Mouse (Mus musculus): ENCODE measurements around the gene Slc25a13.
"Not testable (repeated sequence)": the region's sequence is repeated elsewhere in the genome, so short reads cannot be mapped to it uniquely, and the experiment has no call there.

Gene Slc25a13

DNA sequence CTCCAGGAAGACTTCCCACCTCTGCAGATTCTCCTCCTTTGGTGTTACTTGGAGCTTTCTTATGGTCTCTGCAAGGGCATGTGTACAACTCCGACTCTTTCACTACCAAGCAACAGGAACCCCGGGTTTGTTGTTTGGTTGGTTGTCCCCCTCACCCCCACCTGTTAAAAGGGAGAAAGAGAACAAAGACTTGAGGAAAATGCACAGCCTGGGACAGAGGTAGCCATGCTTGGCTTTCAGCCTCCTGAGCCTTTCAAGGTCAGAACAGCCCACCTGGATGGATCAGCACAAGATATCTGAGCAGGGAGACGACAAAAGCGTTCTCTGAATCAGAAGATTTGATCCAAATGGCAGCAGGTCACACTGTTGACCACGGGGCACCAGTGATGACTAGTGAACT, 15.0 kb downstream of the Slc25a13 start:
- DNase-seq = no peak

DNA sequence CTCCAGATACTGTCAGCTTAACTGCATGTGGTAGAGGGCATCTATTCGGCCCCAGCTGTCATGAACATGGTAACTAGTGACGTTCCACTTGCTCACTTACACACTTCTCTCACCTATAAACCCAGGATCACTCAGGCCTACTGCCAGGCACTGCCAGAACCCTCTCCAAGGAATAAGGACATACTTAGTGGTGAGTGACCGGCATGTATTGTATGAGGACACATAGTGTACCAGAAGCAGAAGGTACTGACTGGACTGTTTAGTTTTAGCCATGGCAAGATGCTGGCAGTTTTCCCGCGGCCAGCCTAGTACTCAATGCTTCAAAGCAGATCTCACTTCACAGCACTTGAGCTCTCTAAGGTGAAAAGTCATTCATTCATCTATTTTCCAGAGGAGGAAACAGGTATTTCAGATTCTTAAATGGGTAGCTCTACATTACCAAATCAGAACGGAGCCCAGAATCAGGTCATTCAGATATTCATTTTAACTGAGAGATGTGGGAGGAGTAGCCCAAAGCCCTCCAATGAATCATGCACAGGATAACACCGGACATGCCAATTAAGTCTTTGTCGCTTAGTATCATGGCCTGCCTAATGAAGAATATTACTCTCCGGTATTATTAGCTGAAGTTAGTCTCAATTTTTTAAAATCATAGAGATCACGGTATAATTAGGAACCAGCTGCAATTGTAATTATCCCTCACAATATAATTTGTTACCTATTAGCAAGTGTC, 17.7 kb downstream of the Slc25a13 start:
- no peak for DNase-seq

DNA sequence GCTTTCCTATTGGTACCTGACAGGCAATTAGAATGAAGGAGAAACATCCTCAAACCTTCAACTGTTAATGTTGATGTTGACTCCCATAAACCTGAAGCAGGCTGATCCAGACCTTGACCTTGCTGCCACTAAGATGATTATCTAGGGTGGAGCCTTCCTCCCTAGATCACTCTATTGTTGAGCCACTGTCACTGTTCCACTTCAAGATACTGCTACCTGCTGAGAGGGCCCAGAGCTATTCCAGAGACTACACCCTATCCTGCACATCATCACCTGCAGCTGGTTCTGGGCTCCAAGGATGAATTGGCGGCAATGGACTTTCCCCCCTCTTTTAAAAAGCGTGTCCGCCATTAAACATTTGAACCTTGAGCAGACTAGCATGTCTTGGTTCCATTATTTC, 18.9 kb downstream of the Slc25a13 start:
- DNase-seq = not testable (repeated sequence)

- no peak for DNase-seq
Observed at GRCm38 (mm10) chr6:6197339-6197738, 19.6 kb downstream of the Slc25a13 start.

- no peak for DNase-seq
Observed at GRCm38 (mm10) chr6:6196527-6196926, 20.4 kb downstream of the Slc25a13 start.

- no peak for DNase-seq
Observed at GRCm38 (mm10) chr6:6194831-6195230, 22.1 kb downstream of the Slc25a13 start.

DNA sequence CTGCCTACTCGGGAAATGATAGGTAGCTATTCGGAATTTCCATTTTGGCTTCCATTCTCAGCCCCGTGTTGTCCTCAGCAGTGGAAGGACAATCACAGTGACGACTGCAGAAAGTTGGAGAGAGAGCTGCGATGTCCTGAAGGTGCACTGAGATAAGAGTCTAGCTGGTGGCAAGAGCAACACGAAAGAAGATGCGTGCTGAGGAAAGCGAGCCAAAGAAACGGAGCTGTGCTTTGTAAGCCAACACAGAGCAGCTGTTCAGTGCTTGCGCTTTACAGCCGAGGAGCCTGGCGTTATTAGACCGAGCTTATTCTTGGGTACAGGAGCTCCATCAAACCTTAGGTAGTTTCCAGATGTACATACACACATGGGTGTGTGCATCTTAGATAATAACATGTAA, 23.1 kb downstream of the Slc25a13 start:
- no peak for DNase-seq

GRCm38 (mm10) chr6:6192413-6192812, 24.6 kb downstream of the Slc25a13 start:
- no peak for DNase-seq

- no peak for DNase-seq
Observed at GRCm38 (mm10) chr6:6191596-6192337, 25.2 kb downstream of the Slc25a13 start.

GRCm38 (mm10) chr6:6188970-6189369, 28.0 kb downstream of the Slc25a13 start:
- no peak for DNase-seq

DNA sequence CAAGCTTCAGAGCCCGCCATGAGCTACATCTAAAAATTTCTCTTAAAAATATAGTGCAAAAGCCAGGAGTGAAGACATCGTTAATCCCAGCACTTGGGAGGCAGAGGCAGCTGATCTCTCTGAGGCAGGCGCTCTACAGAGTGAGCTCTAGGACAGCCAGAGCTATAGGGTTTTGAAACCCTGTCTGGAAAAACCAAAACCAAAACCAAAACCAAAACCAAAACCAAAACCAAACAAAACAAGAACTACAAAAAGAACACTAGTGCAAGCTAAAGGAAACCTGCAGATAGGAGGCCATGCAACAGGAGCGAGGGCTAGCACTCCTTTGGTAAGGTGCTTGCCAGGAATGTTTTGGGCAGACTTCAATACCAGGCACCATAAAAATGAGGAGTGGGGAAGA, 30.5 kb downstream of the Slc25a13 start:
- no peak for DNase-seq

- no peak for DNase-seq
Observed at GRCm38 (mm10) chr6:6185735-6186068, 31.3 kb downstream of the Slc25a13 start.

- no peak for DNase-seq
Observed at GRCm38 (mm10) chr6:6184921-6185734, 31.8 kb downstream of the Slc25a13 start.

GRCm38 (mm10) chr6:6183601-6184000, 33.4 kb downstream of the Slc25a13 start:
- DNase-seq = no peak

GRCm38 (mm10) chr6:6182191-6182590, 34.8 kb downstream of the Slc25a13 start:
- DNase-seq = no peak

DNA sequence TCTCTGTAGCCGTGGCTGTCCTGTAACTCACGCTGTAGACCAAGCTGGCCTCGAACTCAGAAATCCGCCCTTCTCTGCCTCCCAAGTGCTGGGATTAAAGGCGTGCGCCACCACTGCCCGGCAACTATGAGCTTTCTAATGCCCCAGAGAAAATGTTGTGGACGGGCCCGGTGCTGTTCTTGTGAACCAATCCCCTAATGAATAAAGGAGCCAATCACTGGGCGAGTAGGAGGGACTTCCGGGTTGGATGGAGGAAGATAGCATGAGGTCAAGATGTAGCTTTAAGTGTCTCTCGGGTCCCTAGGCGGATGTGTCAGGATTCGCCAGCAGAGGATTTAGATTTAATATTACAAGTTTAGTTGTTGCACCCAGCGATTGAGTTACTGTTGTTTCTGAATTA, 38.6 kb downstream of the Slc25a13 start:
- not testable (repeated sequence) for DNase-seq

DNA sequence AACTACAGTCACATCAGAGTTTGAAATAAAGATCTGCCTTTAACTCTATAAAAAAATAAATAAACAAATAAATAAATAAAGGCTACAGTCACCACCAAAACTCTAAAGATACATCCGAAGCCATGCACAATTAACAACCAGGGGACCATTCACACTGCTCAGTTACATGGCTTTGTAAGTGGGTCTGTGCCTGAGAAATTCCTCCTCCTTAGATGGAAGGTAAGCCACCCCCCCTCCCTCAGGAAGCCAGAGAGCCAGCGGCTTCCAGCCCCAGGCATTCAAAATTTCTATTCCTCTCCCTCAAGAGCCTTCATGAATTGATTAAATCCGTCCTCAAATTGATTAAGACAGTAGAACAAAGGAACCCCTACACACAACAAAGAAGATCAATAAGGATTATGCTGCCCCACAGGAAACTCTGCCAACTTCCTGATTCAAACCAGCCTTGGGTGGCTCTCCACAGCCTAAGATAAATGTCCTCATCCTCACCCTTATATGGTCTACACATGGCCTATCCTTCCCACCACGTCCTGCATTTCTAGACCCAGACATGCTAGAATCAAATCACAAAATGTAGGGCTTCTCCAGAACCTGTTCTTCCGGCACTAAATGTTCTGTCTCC, 41.5 kb downstream of the Slc25a13 start:
- no peak for DNase-seq

DNA sequence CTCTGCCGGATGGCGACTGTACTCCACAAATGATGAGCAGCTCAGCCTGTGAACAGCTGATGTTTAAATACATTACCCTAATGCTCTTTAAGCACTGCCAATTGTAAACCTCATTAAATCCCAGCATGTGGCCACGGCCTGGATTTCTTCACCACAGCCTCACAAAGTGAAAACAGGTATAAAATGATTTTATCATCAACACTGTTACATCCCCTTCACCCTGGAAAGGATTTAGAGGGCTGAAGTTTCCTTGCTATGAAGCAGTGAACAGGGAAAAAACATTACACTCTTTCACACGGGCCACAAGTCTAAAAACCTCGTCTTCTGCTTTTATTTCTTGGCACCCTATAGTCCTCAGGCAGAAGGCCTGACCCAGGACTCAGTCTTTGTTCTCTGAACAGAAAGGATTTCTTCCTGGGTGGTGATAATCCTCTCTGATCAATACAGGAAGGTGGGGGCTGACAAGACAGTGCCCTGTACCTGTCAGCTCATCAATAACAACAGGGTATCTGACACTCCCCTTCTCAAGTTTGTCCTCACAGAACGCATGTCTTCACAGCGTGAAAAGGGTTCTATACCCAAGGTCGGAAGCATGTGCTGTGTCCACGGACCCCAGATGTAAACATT, 42.9 kb downstream of the Slc25a13 start:
- no peak for DNase-seq

- DNase-seq = no peak
Observed at GRCm38 (mm10) chr6:6173166-6173934, 43.6 kb downstream of the Slc25a13 start.

- DNase-seq = peak in 1 of 2 experiments; percentile 23
Observed at GRCm38 (mm10) chr6:6168566-6169134, 48.3 kb downstream of the Slc25a13 start.

- no peak for DNase-seq
Observed at GRCm38 (mm10) chr6:6167339-6168126, 49.4 kb downstream of the Slc25a13 start.
